ENCODE assay signal across 8 mouse cellular contexts in genomic region chr1:143803537-143803936, GRCm38 (mm10). TPM values are rescaled to one million over a fixed set of nuclear protein-coding genes. Genes with fewer than 3 reads are reported as not detected.
DNase-seq lines count a peak whose midpoint lies in the region; ATAC-seq and TF ChIP-seq lines count a peak whose summit lies in the region.

No protein-coding gene starts in this region.

- H3K27ac ChIP-seq in midbrain, embryonic 11.5 days (ENCODE audit: low read depth, low read length) = no peak overlapping the region
- H3K27ac ChIP-seq in midbrain, embryonic 10.5 days (replicated peaks) = no peak overlapping the region
- H3K27ac ChIP-seq in intestine, postnatal 0 days (ENCODE audit: low read depth, low read length) = no peak overlapping the region
- no peak overlapping the region for H3K27ac ChIP-seq in midbrain, embryonic 16.5 days (ENCODE audit: low read length)

- 41% methylated on average over 4 of the region's 4 CpGs for WGBS in midbrain, embryonic 11.5 days
- 50% methylated on average over 4 of the region's 4 CpGs for WGBS in midbrain, embryonic 10.5 days
- 34% methylated on average over 4 of the region's 4 CpGs for WGBS in intestine, postnatal 0 days
- WGBS in midbrain, embryonic 16.5 days = 31% methylated on average over 4 of the region's 4 CpGs

- peak; percentile 89 for ATAC-seq in midbrain, embryonic 11.5 days (ENCODE audit: low FRiP score)
- ATAC-seq in intestine, postnatal 0 days = peak; percentile 47
- ATAC-seq in midbrain, embryonic 16.5 days = peak; percentile 91

- H3K27me3 ChIP-seq in midbrain, embryonic 11.5 days (ENCODE audit: control insufficient read depth, insufficient read depth, low read length) = no peaks in the 10 kb centered on the region
- H3K27me3 ChIP-seq in midbrain, embryonic 10.5 days (ENCODE audit: low read depth, poor library complexity, severe bottlenecking) = no peaks in the 10 kb centered on the region
- H3K27me3 ChIP-seq in intestine, postnatal 0 days (replicated peaks; ENCODE audit: control insufficient read depth, insufficient read depth, low read length) = no peaks in the 10 kb centered on the region
- H3K27me3 ChIP-seq in midbrain, embryonic 16.5 days (ENCODE audit: control insufficient read depth, insufficient read depth, low read depth, low read length) = no peaks in the 10 kb centered on the region

- no peak overlapping the region for H3K9ac ChIP-seq in midbrain, embryonic 11.5 days (ENCODE audit: low read length)
- H3K9ac ChIP-seq in intestine, postnatal 0 days (ENCODE audit: low read depth, low read length) = no peak overlapping the region
- H3K9ac ChIP-seq in midbrain, embryonic 16.5 days (ENCODE audit: low read depth, low read length) = no peak overlapping the region

- TF ChIP-seq CTCF in intestine, postnatal 0 days (IDR thresholded peaks at IDR 0.05; ENCODE audit: low read depth) = peak; percentile 69

- no peaks in the 10 kb centered on the region for H3K4me1 ChIP-seq in midbrain, embryonic 11.5 days (ENCODE audit: control insufficient read depth, insufficient read depth, low read length)
- H3K4me1 ChIP-seq in midbrain, embryonic 10.5 days = no peaks in the 10 kb centered on the region
- H3K4me1 ChIP-seq in intestine, postnatal 0 days (replicated peaks; ENCODE audit: control insufficient read depth, insufficient read depth, low read length) = no peaks in the 10 kb centered on the region
- no peaks in the 10 kb centered on the region for H3K4me1 ChIP-seq in midbrain, embryonic 16.5 days (ENCODE audit: control insufficient read depth, insufficient read depth, low read length)

- no peaks in the 10 kb centered on the region for H3K9me3 ChIP-seq in midbrain, embryonic 11.5 days (ENCODE audit: control insufficient read depth, low read length)
- H3K9me3 ChIP-seq in midbrain, embryonic 10.5 days (replicated peaks) = no peaks in the 10 kb centered on the region
- H3K9me3 ChIP-seq in intestine, postnatal 0 days (ENCODE audit: control insufficient read depth) = no peaks in the 10 kb centered on the region
- no peaks in the 10 kb centered on the region for H3K9me3 ChIP-seq in midbrain, embryonic 16.5 days (replicated peaks; ENCODE audit: control insufficient read depth, low read length, poor library complexity, severe bottlenecking)

- no peaks in the 10 kb centered on the region for H3K36me3 ChIP-seq in midbrain, embryonic 11.5 days (ENCODE audit: control insufficient read depth, insufficient read depth, low read length)
- peaks cover 24% of the 10 kb centered on the region for H3K36me3 ChIP-seq in midbrain, embryonic 10.5 days
- 0 out of 2 replicates have a peak, but pooled peaks cover 6% of the 10 kb centered on the region for H3K36me3 ChIP-seq in intestine, postnatal 0 days (ENCODE audit: control insufficient read depth, insufficient read depth)
- H3K36me3 ChIP-seq in midbrain, embryonic 16.5 days (ENCODE audit: control insufficient read depth, insufficient read depth, low read length) = 0 out of 2 replicates have a peak, but pooled peaks cover 2% of the 10 kb centered on the region

- DNase-seq in cerebellum, adult 9-10 months = peak; percentile 76
- DNase-seq in cerebellum, adult 11 months = no peak
- peak; percentile 97 for DNase-seq in midbrain, embryonic 11.5 days (ENCODE audit: low spot score, missing footprints)
- no peak for DNase-seq in midbrain, embryonic 10.5 days (ENCODE audit: low spot score)
- peak; percentile 44 for DNase-seq in embryo, embryonic 9.5 days (ENCODE audit: extremely low spot score)
- DNase-seq in spleen, adult 12 weeks (ENCODE audit: low spot score) = no peak

- H3K4me2 ChIP-seq in midbrain, embryonic 11.5 days = no peak overlapping the region
- H3K4me2 ChIP-seq in intestine, postnatal 0 days (replicated peaks; ENCODE audit: low read depth) = no peak overlapping the region
- no peak overlapping the region for H3K4me2 ChIP-seq in midbrain, embryonic 16.5 days (ENCODE audit: low read length)

- H3K4me3 ChIP-seq in midbrain, embryonic 11.5 days (ENCODE audit: low read depth, low read length) = no peak overlapping the region
- H3K4me3 ChIP-seq in midbrain, embryonic 10.5 days = no peak overlapping the region
- H3K4me3 ChIP-seq in intestine, postnatal 0 days (ENCODE audit: low read depth, low read length) = no peak overlapping the region
- H3K4me3 ChIP-seq in midbrain, embryonic 16.5 days (ENCODE audit: low read depth, low read length) = no peak overlapping the region

RNA-seq across cellular contexts. Expression of gene Uchl5, which starts 26.5 kb away (rescaled TPM):
- 84.5 and 88.5 TPM in 2 replicates for polyA plus RNA-seq in midbrain, embryonic 11.5 days (2014; fragmentation: Nextera tagmentation; extraction: Ambion mirVana)
- polyA plus RNA-seq in midbrain, embryonic 10.5 days (2016; fragmentation: Nextera tagmentation; extraction: Ambion mirVana) = 102 and 116 TPM in 2 replicates
- polyA plus RNA-seq in intestine, postnatal 0 days (2015; fragmentation: Nextera tagmentation; extraction: Ambion mirVana) = 65.7 and 68.0 TPM in 2 replicates
- polyA plus RNA-seq in midbrain, embryonic 16.5 days (2015; fragmentation: Nextera tagmentation; extraction: Ambion mirVana) = 60.6 and 66.4 TPM in 2 replicates

RNA-seq across cellular contexts. Expression of gene Trove2, which starts 26.7 kb away (rescaled TPM):
- 42.2 and 47.0 TPM in 2 replicates for polyA plus RNA-seq in midbrain, embryonic 11.5 days (2014; fragmentation: Nextera tagmentation; extraction: Ambion mirVana)
- polyA plus RNA-seq in midbrain, embryonic 10.5 days (2016; fragmentation: Nextera tagmentation; extraction: Ambion mirVana) = 33.8 and 43.8 TPM in 2 replicates
- polyA plus RNA-seq in intestine, postnatal 0 days (2015; fragmentation: Nextera tagmentation; extraction: Ambion mirVana) = 3.4 and 3.9 TPM in 2 replicates
- 36.4 and 40.0 TPM in 2 replicates for polyA plus RNA-seq in midbrain, embryonic 16.5 days (2015; fragmentation: Nextera tagmentation; extraction: Ambion mirVana)

Comparison
In these comparisons a context has a peak if more than half of its experiments do, and no peak if none do; other contexts are left out.
1. DNase-seq: peak in cerebellum, adult 9-10 months (single experiment), midbrain, embryonic 11.5 days (single experiment) and embryo, embryonic 9.5 days (single experiment); none in cerebellum, adult 11 months (single experiment), midbrain, embryonic 10.5 days (single experiment) and spleen, adult 12 weeks (single experiment).
2. Peak in every context shown above with its lines, with median percentiles within 50 percentile points of each other: ATAC-seq.